ENCODE assay signal across 10 mouse cellular contexts in genomic region chr10:122991053-122991452, GRCm38 (mm10).
DNase-seq lines count a peak whose midpoint lies in the region; ATAC-seq lines count a peak whose summit lies in the region.
"Had no signal": no experiment of that assay in that cellular context is flagged by ENCODE, and none has a peak within 500 bp of the region (broad histone marks: within the 10 kb centered on the region; RNA-seq: fewer than 3 reads in every experiment).

No protein-coding gene starts in this region.

- H3K27me3 ChIP-seq in heart, embryonic 14.5 days (ENCODE audit: control insufficient read depth, insufficient read depth, low read length), result no peaks in the 10 kb centered on the region
- H3K27me3 ChIP-seq in neural tube, embryonic 14.5 days (ENCODE audit: control insufficient read depth, insufficient read depth, low read length), result no peaks in the 10 kb centered on the region
- H3K27me3 ChIP-seq: midbrain, embryonic 12.5 days had no signal

- no peaks in the 10 kb centered on the region for H3K9me3 ChIP-seq in heart, embryonic 14.5 days (ENCODE audit: control insufficient read depth, low read length)
- H3K9me3 ChIP-seq in neural tube, embryonic 14.5 days (ENCODE audit: control insufficient read depth, low read length), result no peaks in the 10 kb centered on the region
- H3K9me3 ChIP-seq: midbrain, embryonic 12.5 days had no signal

- peak overlapping the region; percentile 55 for H3K4me2 ChIP-seq in heart, embryonic 14.5 days (ENCODE audit: low read length)
- H3K4me2 ChIP-seq in neural tube, embryonic 14.5 days (ENCODE audit: low read depth, low read length), result no peak overlapping the region
- H3K4me2 ChIP-seq: midbrain, embryonic 12.5 days had no signal

- H3K27ac ChIP-seq in heart, embryonic 14.5 days (replicated peaks in 1 of 2; ENCODE audit: control insufficient read depth in 1 of 2, insufficient read depth in 1 of 2, low read depth in 2 of 2, low read length in 2 of 2), result peak overlapping the region; percentile 87 to 99
- peak overlapping the region; percentile 28 for H3K27ac ChIP-seq in neural tube, embryonic 14.5 days (ENCODE audit: low read depth, low read length)
- H3K27ac ChIP-seq: midbrain, embryonic 12.5 days had no signal

- WGBS in heart, embryonic 14.5 days, result 35% methylated on average over 9 of the region's 9 CpGs
- 82% methylated on average over 9 of the region's 9 CpGs for WGBS in neural tube, embryonic 14.5 days

- H3K4me1 ChIP-seq in heart, embryonic 14.5 days (ENCODE audit: control insufficient read depth in 2 of 2, insufficient read depth in 2 of 2, low read length in 2 of 2), result peaks cover 14 to 53% of the 10 kb centered on the region in 2 experiments
- peaks cover 11% of the 10 kb centered on the region; the same call in 1 of the 2 replicates for H3K4me1 ChIP-seq in neural tube, embryonic 14.5 days (ENCODE audit: control insufficient read depth, insufficient read depth, low read length)

- peak overlapping the region; percentile 69 for H3K9ac ChIP-seq in heart, embryonic 14.5 days (ENCODE audit: low read length)
- no peak overlapping the region for H3K9ac ChIP-seq in neural tube, embryonic 14.5 days (replicated peaks; ENCODE audit: low read depth, low read length)
- H3K9ac ChIP-seq: midbrain, embryonic 12.5 days had no signal

- H3K4me3 ChIP-seq in heart, embryonic 14.5 days (ENCODE audit: control insufficient read depth in 1 of 2, insufficient read depth in 1 of 2, low read depth in 1 of 2, low read length in 2 of 2), result peak overlapping the region in 1 of 2 experiments; percentile 16; a peak in 2 of 4 replicates
- no peak overlapping the region for H3K4me3 ChIP-seq in neural tube, embryonic 14.5 days (ENCODE audit: low read depth, low read length)
- H3K4me3 ChIP-seq: midbrain, embryonic 12.5 days had no signal

- H3K36me3 ChIP-seq in heart, embryonic 14.5 days (ENCODE audit: control insufficient read depth, insufficient read depth, low read length), result peaks cover 33% of the 10 kb centered on the region
- peaks cover 19% of the 10 kb centered on the region for H3K36me3 ChIP-seq in neural tube, embryonic 14.5 days (ENCODE audit: control insufficient read depth, insufficient read depth, low read length)

- peak; percentile 35 for DNase-seq in cerebellum, adult 8-10 months
- DNase-seq in cerebellum, postnatal 4 days (ENCODE audit: low spot score in 2 of 2), result no peak
- DNase-seq in left cerebral cortex, adult 11 months (ENCODE audit: low spot score), result peak; percentile 41
- DNase-seq in left cerebral cortex, postnatal 4 days, result no peak
- DNase-seq in thymus, postnatal 10 days (ENCODE audit: low spot score in 2 of 2), result no peak
- DNase-seq in T-cell, adult 2 months (ENCODE audit: low spot score), result no peak
- DNase-seq: kidney, postnatal 10 days had no signal

- intact Hi-C loops in left cerebral cortex, postnatal 4 days (cut with DNase I), result no loop called here

- ATAC-seq in heart, embryonic 14.5 days (ENCODE audit: insufficient number of reproducible peaks, insufficient read depth, low FRiP score, low read depth), result peak; percentile 69
- ATAC-seq in neural tube, embryonic 14.5 days (ENCODE audit: low read depth), result no peak

Comparison
In these comparisons a context has a peak if more than half of its experiments do, and no peak if none do; other contexts are left out.
1. DNase-seq: peak in cerebellum, adult 8-10 months (single experiment) and left cerebral cortex, adult 11 months (single experiment); none in cerebellum, postnatal 4 days (0 of 2), left cerebral cortex, postnatal 4 days (single experiment), thymus, postnatal 10 days (0 of 2) and T-cell, adult 2 months (single experiment).